Mouse (Mus musculus) testis, adult 2 months (tissue): Measurements from ENCODE around the gene Atxn1.

ENCODE experiments used
- CTCF ChIP-seq: fragments of 200-500 bp; IDR thresholded peaks from 2 replicates; pipeline ENCODE4 v1.5.1; 2012; ENCODE audit warnings: low read depth, mild to moderate bottlenecking, inconsistent platforms, low read length, moderate library complexity; ENCODE audit not compliant: control insufficient read depth, insufficient read depth, insufficient replicate concordance
- POLR2A ChIP-seq: fragments of 200-500 bp; IDR thresholded peaks from 2 replicates; pipeline ENCODE4 v1.6.1; 2012; ENCODE audit warnings: low read depth, mild to moderate bottlenecking, inconsistent platforms, low read length, moderate library complexity; ENCODE audit not compliant: control insufficient read depth

GRCm38 (mm10) chr13:45906438-45907166, 58.2 kb downstream of the Atxn1 start:
- TF ChIP-seq POLR2A (no peak), CTCF (no peak)
